Mouse (Mus musculus) kidney, adult 2 months (tissue): Measurements from ENCODE around the gene Nek9.

Source experiments
- CTCF ChIP-seq: fragments of 200-500 bp; conservative IDR thresholded peaks from 2 replicates; pipeline ENCODE4 v1.5.1; 2011; ENCODE audit warnings: low read depth, mild to moderate bottlenecking, control low read depth, low read length, moderate library complexity, mixed read lengths; ENCODE audit not compliant: insufficient read depth, insufficient read length
- POLR2A ChIP-seq: fragments of 200-500 bp; IDR thresholded peaks from one replicate; pipeline ENCODE4 v1.6.1; 2011; ENCODE audit warnings: low read depth, low read length, control low read depth

DNA sequence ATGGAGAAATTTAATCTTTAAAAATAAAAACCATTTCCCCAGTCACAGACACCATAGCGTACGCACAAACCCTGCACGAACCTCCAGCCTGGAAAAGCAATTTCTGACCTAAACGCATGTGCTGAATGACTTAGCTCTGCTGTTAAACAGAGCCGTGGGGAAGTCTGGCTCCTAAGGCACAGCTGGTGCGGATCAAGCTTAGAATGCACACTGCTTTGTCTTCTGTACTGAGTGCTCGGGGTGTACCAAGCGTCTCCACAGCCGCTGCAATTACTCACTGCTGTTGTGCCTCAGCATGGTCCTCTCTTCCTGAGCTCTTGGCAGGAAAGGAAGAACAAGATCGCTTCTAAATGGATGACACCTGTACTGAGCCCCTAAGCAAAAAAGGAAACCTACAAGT lies 76.7 kb downstream of the Nek9 start:
- TF ChIP-seq CTCF (no peak), POLR2A (no peak)
